16 mouse cellular contexts compared by ENCODE assay signal in the genomic region with DNA sequence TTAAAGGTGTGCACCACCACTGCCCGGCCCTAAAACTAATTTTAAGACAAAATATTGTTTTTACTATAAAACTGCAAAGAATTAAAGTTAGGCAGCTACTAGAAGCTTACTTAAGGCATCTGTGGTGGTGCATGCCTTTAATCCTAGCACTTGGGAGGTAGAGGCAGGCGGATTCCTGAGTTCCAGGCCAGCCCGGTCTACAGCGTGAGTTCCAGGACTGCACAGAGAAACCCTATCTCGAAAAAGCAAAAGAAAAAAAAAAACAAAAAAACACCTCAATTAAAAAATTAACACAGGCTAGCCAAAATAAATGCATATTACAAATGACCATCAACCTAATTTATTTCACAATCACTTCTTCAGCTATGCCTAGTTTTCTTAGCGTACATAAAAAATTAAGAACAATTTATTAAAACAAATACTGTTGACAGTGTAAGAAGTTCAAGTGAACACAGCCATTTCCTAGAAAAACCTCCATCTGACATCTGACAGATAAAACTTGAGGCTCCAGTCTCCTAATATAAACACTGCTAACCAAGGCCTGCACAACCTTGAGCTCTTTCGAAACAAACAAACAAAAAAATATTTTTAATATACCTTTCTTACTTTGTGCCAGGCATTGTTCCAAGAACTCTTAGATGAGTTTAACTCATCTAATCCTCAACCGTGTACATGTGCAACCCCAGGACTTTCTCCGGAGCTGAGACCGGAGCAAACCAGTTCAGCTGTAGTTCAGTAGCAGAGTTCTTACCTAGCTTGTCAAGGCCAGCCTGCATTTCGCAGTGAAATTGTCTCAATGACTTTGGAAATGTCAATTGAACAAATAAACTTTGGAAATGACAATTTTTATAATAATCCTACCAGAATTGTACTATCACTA. TPM values are rescaled to one million over a fixed set of nuclear protein-coding genes. Genes with fewer than 3 reads are reported as not detected.
A peak's percentile ranks its signal among the peaks of the same experiment; 100 is the strongest.
DNase-seq lines count a peak whose midpoint lies in the region; ATAC-seq and TF ChIP-seq lines count a peak whose summit lies in the region.
"Had no signal": no experiment of that assay in that cellular context is flagged by ENCODE, and none has a peak within 500 bp of the region (broad histone marks: within the 10 kb centered on the region; RNA-seq: fewer than 3 reads in every experiment).

No protein-coding gene starts in this region.

- peaks cover 32% of the 10 kb centered on the region for H3K36me3 ChIP-seq in G1E (replicated peaks)
- H3K36me3 ChIP-seq in kidney, embryonic 15.5 days, result no peaks in the 10 kb centered on the region
- H3K36me3 ChIP-seq in liver, embryonic 14.5 days (replicated peaks; ENCODE audit: control insufficient read depth, insufficient read depth, low read depth), result no peaks in the 10 kb centered on the region
- H3K36me3 ChIP-seq: embryonic facial prominence, embryonic 12.5 days; heart, embryonic 15.5 days had no signal

- TF ChIP-seq EP300 in liver, embryonic 14.5 days (IDR thresholded peaks at IDR 0.05; ENCODE audit: low read depth), result peak; percentile 62

- H3K27me3 ChIP-seq in G1E (ENCODE audit: insufficient read depth, low read length), result no peaks in the 10 kb centered on the region
- no peaks in the 10 kb centered on the region for H3K27me3 ChIP-seq in kidney, embryonic 15.5 days
- no peaks in the 10 kb centered on the region for H3K27me3 ChIP-seq in liver, embryonic 14.5 days (ENCODE audit: control insufficient read depth, insufficient read depth, low read length)
- H3K27me3 ChIP-seq: embryonic facial prominence, embryonic 12.5 days; heart, embryonic 15.5 days had no signal

- DNase-seq in G1E (ENCODE audit: low spot score) (no peak), ZHBTc4 (ENCODE audit: low read depth, low spot score) (peak; percentile 55)
- DNase-seq in liver, embryonic 14.5 days (ENCODE audit: low read depth in 3 of 3, low spot score in 3 of 3), result peak; percentile 45 to 71 (median 48)
- no peak for DNase-seq in cerebellum, postnatal 36 days
- no peak for DNase-seq in spleen, postnatal 14 days (ENCODE audit: low spot score in 2 of 2)
- DNase-seq: cerebellum, adult 9-10 months; gastrocnemius, postnatal 14 days; lung, postnatal 36 days had no signal

- 76% methylated on average over 11 of the region's 11 CpGs for WGBS in kidney, embryonic 15.5 days
- WGBS in liver, embryonic 14.5 days (ENCODE audit: insufficient replicate concordance), result 25% methylated on average over 11 of the region's 11 CpGs

- no peak overlapping the region for H3K9ac ChIP-seq in kidney, embryonic 15.5 days
- H3K9ac ChIP-seq in liver, embryonic 14.5 days (replicated peaks), result peak overlapping the region; percentile 41
- H3K9ac ChIP-seq: embryonic facial prominence, embryonic 12.5 days; heart, embryonic 15.5 days; hindbrain, embryonic 14.5 days had no signal

- no peak for TF ChIP-seq CTCF in G1E (IDR thresholded peaks at IDR 0.05; ENCODE audit: low read depth, low read length)
- TF ChIP-seq CTCF in liver, embryonic 14.5 days (IDR thresholded peaks at IDR 0.05; ENCODE audit: low read depth), result no peak

- peak; percentile 78 for ATAC-seq in G1E (ENCODE audit: extremely low read depth, insufficient number of reproducible peaks, low FRiP score, poor library complexity, severe bottlenecking)
- ATAC-seq in kidney, embryonic 15.5 days (replicated peaks; ENCODE audit: low FRiP score), result no peak
- ATAC-seq in liver, embryonic 14.5 days (ENCODE audit: insufficient read depth), result peak; percentile 86
- ATAC-seq in frontal cortex, adult (ENCODE audit: low TSS enrichment), result no peak
- ATAC-seq: CD4-positive, CD25-positive, alpha-beta regulatory T cell, adult 4 months; forebrain, embryonic 16.5 days had no signal

- H3K4me3 ChIP-seq in G1E (ENCODE audit: low read depth, low read length), result no peak overlapping the region; the same call in 1 of the 2 replicates
- no peak overlapping the region for H3K4me3 ChIP-seq in kidney, embryonic 15.5 days (replicated peaks)
- H3K4me3 ChIP-seq in liver, embryonic 14.5 days (ENCODE audit: insufficient read depth in 1 of 2, low read depth in 2 of 2, low read length in 2 of 2), result peak overlapping the region; percentile 5 to 14; a peak in 2 of 4 replicates
- H3K4me3 ChIP-seq: embryonic facial prominence, embryonic 12.5 days; heart, embryonic 15.5 days; left cerebral cortex, adult 2 months had no signal

- H3K4me2 ChIP-seq in kidney, embryonic 15.5 days, result no peak overlapping the region
- H3K4me2 ChIP-seq in liver, embryonic 14.5 days (ENCODE audit: low read depth), result peak overlapping the region; percentile 62
- H3K4me2 ChIP-seq: embryonic facial prominence, embryonic 12.5 days; heart, embryonic 15.5 days; hindbrain, embryonic 14.5 days had no signal

- H3K4me1 ChIP-seq in G1E (ENCODE audit: insufficient read depth, low read depth, low read length), result peaks cover 66% of the 10 kb centered on the region
- no peaks in the 10 kb centered on the region for H3K4me1 ChIP-seq in kidney, embryonic 15.5 days
- peaks cover 13 to 28% of the 10 kb centered on the region in 2 experiments for H3K4me1 ChIP-seq in liver, embryonic 14.5 days (replicated peaks; ENCODE audit: control insufficient read depth in 2 of 2, insufficient read depth in 2 of 2, low read length in 1 of 2)
- H3K4me1 ChIP-seq: embryonic facial prominence, embryonic 12.5 days; heart, embryonic 15.5 days had no signal

- H3K27ac ChIP-seq in kidney, embryonic 15.5 days, result peak overlapping the region; percentile 37; the same call in 1 of the 2 replicates
- peak overlapping the region; percentile 90 for H3K27ac ChIP-seq in liver, embryonic 14.5 days
- H3K27ac ChIP-seq: embryonic facial prominence, embryonic 12.5 days; heart, embryonic 15.5 days; hindbrain, embryonic 14.5 days; left cerebral cortex, adult 2 months had no signal

- peaks cover 3% of the 10 kb centered on the region; the same call in 1 of the 2 replicates for H3K9me3 ChIP-seq in G1E (replicated peaks)
- no peaks in the 10 kb centered on the region for H3K9me3 ChIP-seq in kidney, embryonic 15.5 days (replicated peaks)
- no peaks in the 10 kb centered on the region; the same call in 1 of the 2 replicates for H3K9me3 ChIP-seq in liver, embryonic 14.5 days (ENCODE audit: control insufficient read depth, low read length)
- H3K9me3 ChIP-seq: embryonic facial prominence, embryonic 12.5 days; heart, embryonic 15.5 days had no signal

RNA-seq across cellular contexts. Expression of a gene that starts 9.3 kb away (rescaled TPM):
- total RNA-seq in G1E (2014; fragmentation: Nextera tagmentation) (176 and 193 TPM in 2 replicates), G1E (2017) (37.0 and 43.4 TPM in 2 replicates)
- 9.0 and 11.5 TPM in 2 replicates for polyA plus RNA-seq in G1E (2012)
- 10.5 and 13.3 TPM in 2 replicates for polyA plus RNA-seq in kidney, embryonic 15.5 days (2015; fragmentation: Nextera tagmentation; extraction: Ambion mirVana)
- 3.3 and 4.2 TPM in 2 replicates for polyA plus RNA-seq in liver, embryonic 14.5 days (2012; rRNA removed)
- polyA plus RNA-seq in liver, embryonic 14.5 days (2014; fragmentation: Nextera tagmentation; extraction: Ambion mirVana), result 2.2 and 2.4 TPM in 2 replicates

Comparison
In these comparisons a context has a peak if more than half of its experiments do, and no peak if none do; other contexts are left out.
1. ATAC-seq: peak in G1E (single experiment) and liver, embryonic 14.5 days (single experiment); none in kidney, embryonic 15.5 days (single experiment) and frontal cortex, adult (single experiment).
2. DNase-seq: peak in ZHBTc4 (single experiment) and liver, embryonic 14.5 days (3 of 3); none in G1E (single experiment), cerebellum, postnatal 36 days (0 of 2) and spleen, postnatal 14 days (0 of 2).
3. H3K4me3 ChIP-seq: peak in liver, embryonic 14.5 days (2 of 2); none in G1E (single experiment) and kidney, embryonic 15.5 days (single experiment).